Mouse (Mus musculus): Measurements from ENCODE around the gene Tmem268. TPM values are rescaled to one million over a fixed set of nuclear protein-coding genes. Genes with fewer than 3 reads are reported as not detected.

Gene Tmem268
- polyA plus RNA-seq, 1 experiment from 2014 or later = 8.1 TPM

DNA sequence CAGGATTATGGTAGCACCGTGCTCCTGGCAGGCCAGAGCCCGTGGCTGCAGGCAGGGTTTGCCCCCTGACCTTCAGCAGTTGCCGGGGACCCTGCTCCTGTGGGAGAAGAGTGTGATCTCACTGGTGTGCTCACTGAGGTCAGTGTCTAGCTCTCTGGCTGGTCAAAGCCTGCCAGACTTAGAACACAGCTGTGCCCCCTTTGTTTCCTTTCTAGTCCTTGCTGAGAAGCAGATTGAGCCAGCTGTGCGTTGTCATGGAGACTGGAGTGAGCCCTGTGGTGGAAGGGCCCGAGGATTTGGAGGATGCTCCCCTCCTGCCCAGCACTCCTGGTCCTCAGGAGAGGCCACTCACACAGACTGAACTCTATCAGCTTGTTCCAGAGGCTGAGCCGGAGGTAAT is 21.5 kb downstream of the Tmem268 start:
- no peak overlapping the region for H3K4me2 ChIP-seq (ENCODE audit: low read depth, low read length, severe bottlenecking)
- peaks cover 2% of the 10 kb centered on the region; the same call in 1 of the 2 replicates for H3K4me1 ChIP-seq (replicated peaks; ENCODE audit: control insufficient read depth, insufficient read depth, low read length)
- H3K9me3 ChIP-seq (ENCODE audit: control insufficient read depth, low read length) = no peaks in the 10 kb centered on the region
- H3K9ac ChIP-seq (ENCODE audit: low read length) = no peak overlapping the region; the same call in 1 of the 2 replicates
- no peak overlapping the region for H3K4me3 ChIP-seq (ENCODE audit: low read depth, low read length)
- WGBS = 18% methylated on average over 6 of the region's 6 CpGs
- peak; percentile 61 for DNase-seq (ENCODE audit: low spot score)
- ATAC-seq (replicated peaks; ENCODE audit: low FRiP score) = peak; percentile 88
- no peak overlapping the region for H3K27ac ChIP-seq (ENCODE audit: low read depth, low read length)
- no peaks in the 10 kb centered on the region for H3K36me3 ChIP-seq (ENCODE audit: control insufficient read depth, insufficient read depth, low read length)
- H3K27me3 ChIP-seq (ENCODE audit: control insufficient read depth, insufficient read depth, low read length) = no peaks in the 10 kb centered on the region

DNA sequence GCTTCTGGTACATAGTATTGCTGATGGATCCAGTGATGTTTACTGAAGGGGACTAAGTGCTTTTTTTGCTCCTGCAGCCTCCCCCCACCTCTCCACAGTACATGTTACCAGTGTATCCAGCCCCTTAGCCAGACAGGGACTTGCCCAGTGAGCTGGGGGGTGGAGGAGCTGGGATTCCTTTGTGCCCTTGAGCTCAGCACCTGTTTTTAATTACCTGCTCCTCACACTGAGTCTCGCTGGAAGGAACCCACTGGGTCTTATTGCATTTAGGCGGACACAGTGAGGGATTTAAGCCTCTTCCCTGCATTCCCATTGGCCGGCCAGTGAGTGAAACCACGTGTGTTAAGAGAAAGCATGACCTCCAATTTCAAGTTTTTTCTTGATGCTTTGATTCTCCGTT is 24.0 kb downstream of the Tmem268 start:
- H3K4me1 ChIP-seq (replicated peaks; ENCODE audit: control insufficient read depth, insufficient read depth, low read length) = peaks cover 2% of the 10 kb centered on the region; the same call in 1 of the 2 replicates
- H3K4me2 ChIP-seq (ENCODE audit: low read depth, low read length, severe bottlenecking) = no peak overlapping the region
- H3K27me3 ChIP-seq (ENCODE audit: control insufficient read depth, insufficient read depth, low read length) = no peaks in the 10 kb centered on the region
- no peak for ATAC-seq (replicated peaks; ENCODE audit: low FRiP score)
- 62% methylated on average over 5 of the region's 5 CpGs for WGBS
- H3K27ac ChIP-seq (ENCODE audit: low read depth, low read length) = no peak overlapping the region
- H3K9ac ChIP-seq (ENCODE audit: low read length) = no peak overlapping the region
- DNase-seq (ENCODE audit: low spot score) = peak; percentile 61
- H3K36me3 ChIP-seq (ENCODE audit: control insufficient read depth, insufficient read depth, low read length) = no peaks in the 10 kb centered on the region
- H3K9me3 ChIP-seq (ENCODE audit: control insufficient read depth, low read length) = no peaks in the 10 kb centered on the region
- H3K4me3 ChIP-seq (ENCODE audit: low read depth, low read length) = no peak overlapping the region

DNA sequence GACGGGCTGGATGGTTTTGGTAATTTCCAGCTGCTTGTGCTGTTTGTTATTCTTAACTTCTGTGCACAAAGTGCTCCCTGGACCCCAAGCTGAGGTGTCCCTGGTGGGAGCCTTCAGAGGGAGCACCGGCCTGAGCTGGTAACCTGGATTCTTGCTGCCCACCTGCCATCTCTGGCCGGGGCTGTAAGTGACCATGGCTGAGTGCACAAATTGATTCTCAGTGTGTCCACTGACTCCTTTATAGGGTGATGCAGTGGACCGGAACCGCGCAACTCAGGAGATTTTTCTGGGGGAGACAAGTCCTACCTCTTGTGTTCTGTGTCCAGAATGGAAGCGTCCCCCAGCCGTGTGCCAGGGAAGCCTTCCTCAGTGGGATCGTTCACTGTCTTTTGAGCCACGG is 26.6 kb downstream of the Tmem268 start:
- ATAC-seq (replicated peaks; ENCODE audit: low FRiP score) (no peak), DNase-seq (ENCODE audit: low spot score) (no peak)
- Histone ChIP-seq H3K9ac (ENCODE audit: low read length) (no peak overlapping the region), H3K27ac (ENCODE audit: low read depth, low read length) (no peak overlapping the region), H3K4me1 (replicated peaks; ENCODE audit: control insufficient read depth, insufficient read depth, low read length) (no peaks in the 10 kb centered on the region), H3K4me3 (ENCODE audit: low read depth, low read length) (no peak overlapping the region), H3K27me3 (ENCODE audit: control insufficient read depth, insufficient read depth, low read length) (no peaks in the 10 kb centered on the region), H3K9me3 (ENCODE audit: control insufficient read depth, low read length) (no peaks in the 10 kb centered on the region), H3K4me2 (ENCODE audit: low read depth, low read length, severe bottlenecking) (no peak overlapping the region), H3K36me3 (ENCODE audit: control insufficient read depth, insufficient read depth, low read length) (no peaks in the 10 kb centered on the region)
- 86% methylated on average over 10 of the region's 10 CpGs for WGBS

DNA sequence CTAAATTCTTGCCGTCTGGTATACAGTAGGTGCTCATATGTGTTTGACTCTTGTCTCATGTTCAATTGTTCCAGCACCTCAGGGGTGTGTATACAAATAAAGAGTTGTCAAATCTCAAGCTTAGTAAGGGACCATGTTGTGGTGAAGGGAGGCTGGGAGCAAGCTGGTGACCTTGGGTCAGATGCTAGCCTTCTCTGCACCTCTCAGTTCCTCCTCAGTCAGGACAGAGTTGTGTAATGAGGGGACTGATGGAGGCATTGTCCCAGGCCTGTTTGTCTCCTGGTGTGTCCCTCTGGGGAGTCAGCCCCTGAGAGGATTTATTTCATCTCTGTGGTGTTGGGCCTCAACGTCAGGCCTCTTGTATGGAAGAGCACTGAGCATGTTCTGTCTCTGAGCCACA is 27.7 kb downstream of the Tmem268 start:
- Histone ChIP-seq H3K9me3 (ENCODE audit: control insufficient read depth, low read length) (no peaks in the 10 kb centered on the region), H3K27me3 (ENCODE audit: control insufficient read depth, insufficient read depth, low read length) (no peaks in the 10 kb centered on the region), H3K4me1 (replicated peaks; ENCODE audit: control insufficient read depth, insufficient read depth, low read length) (no peaks in the 10 kb centered on the region), H3K27ac (ENCODE audit: low read depth, low read length) (no peak overlapping the region), H3K9ac (ENCODE audit: low read length) (no peak overlapping the region), H3K4me3 (ENCODE audit: low read depth, low read length) (no peak overlapping the region), H3K4me2 (ENCODE audit: low read depth, low read length, severe bottlenecking) (no peak overlapping the region), H3K36me3 (ENCODE audit: control insufficient read depth, insufficient read depth, low read length) (no peaks in the 10 kb centered on the region)
- ATAC-seq (replicated peaks; ENCODE audit: low FRiP score) = no peak
- no peak for DNase-seq (ENCODE audit: low spot score)
- 90% methylated on average over 2 of the region's 2 CpGs for WGBS

DNA sequence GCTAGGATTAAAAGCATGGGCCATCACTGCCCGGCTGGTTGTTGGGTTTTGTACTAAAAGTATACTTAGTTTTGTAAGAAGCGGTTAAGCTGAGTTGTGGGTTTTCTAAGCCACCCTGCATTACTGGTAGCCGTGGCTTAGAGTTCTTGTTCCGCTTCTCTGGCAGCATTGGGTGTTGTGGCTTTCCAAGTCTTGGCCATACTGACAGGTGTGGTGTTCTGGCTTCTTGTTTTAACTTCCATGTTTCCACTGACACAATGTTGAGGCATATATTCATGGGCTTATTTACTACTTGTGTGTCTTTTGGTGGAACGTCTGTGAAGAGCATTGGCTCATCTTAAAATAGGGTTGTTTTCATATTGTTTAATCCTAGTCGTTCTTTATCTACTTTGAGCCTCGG is 31.4 kb downstream of the Tmem268 start:
- H3K36me3 ChIP-seq (ENCODE audit: control insufficient read depth, insufficient read depth, low read length) = no peaks in the 10 kb centered on the region
- 88% methylated on average over 7 of the region's 7 CpGs for WGBS
- no peak overlapping the region for H3K4me2 ChIP-seq (ENCODE audit: low read depth, low read length, severe bottlenecking)
- DNase-seq (ENCODE audit: low spot score) (no peak), ATAC-seq (replicated peaks; ENCODE audit: low FRiP score) (no peak)
- no peak overlapping the region for H3K4me3 ChIP-seq (ENCODE audit: low read depth, low read length)
- H3K9me3 ChIP-seq (ENCODE audit: control insufficient read depth, low read length) = no peaks in the 10 kb centered on the region
- no peaks in the 10 kb centered on the region for H3K4me1 ChIP-seq (replicated peaks; ENCODE audit: control insufficient read depth, insufficient read depth, low read length)
- no peaks in the 10 kb centered on the region for H3K27me3 ChIP-seq (ENCODE audit: control insufficient read depth, insufficient read depth, low read length)
- H3K27ac ChIP-seq (ENCODE audit: low read depth, low read length) = no peak overlapping the region
- H3K9ac ChIP-seq (ENCODE audit: low read length) = no peak overlapping the region

DNA sequence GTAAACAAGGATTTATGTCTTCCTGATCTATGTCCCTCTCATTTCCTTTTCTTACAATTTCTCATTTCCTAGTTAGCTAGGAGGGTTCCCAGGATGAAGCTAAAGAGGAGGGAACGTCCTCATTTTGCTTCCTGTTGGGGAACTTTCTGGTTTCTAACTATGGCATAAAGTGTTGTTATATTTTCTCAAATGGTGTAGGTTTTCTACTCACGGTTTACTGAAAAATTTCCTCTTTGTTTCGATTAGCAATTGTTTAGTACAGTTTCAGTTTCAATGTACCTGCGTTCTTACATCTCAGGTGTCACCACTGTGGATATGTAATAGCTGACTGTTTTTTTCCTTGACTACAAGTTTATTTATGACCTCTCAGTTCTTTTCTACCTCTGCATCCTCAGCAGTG is 32.0 kb downstream of the Tmem268 start:
- no peak overlapping the region for H3K4me3 ChIP-seq (ENCODE audit: low read depth, low read length)
- H3K4me1 ChIP-seq (replicated peaks; ENCODE audit: control insufficient read depth, insufficient read depth, low read length) = no peaks in the 10 kb centered on the region
- no peaks in the 10 kb centered on the region for H3K36me3 ChIP-seq (ENCODE audit: control insufficient read depth, insufficient read depth, low read length)
- no peak overlapping the region for H3K9ac ChIP-seq (ENCODE audit: low read length)
- no peaks in the 10 kb centered on the region for H3K9me3 ChIP-seq (ENCODE audit: control insufficient read depth, low read length)
- no peaks in the 10 kb centered on the region for H3K27me3 ChIP-seq (ENCODE audit: control insufficient read depth, insufficient read depth, low read length)
- no peak overlapping the region for H3K27ac ChIP-seq (ENCODE audit: low read depth, low read length)
- DNase-seq (ENCODE audit: low spot score) (no peak), ATAC-seq (replicated peaks; ENCODE audit: low FRiP score) (no peak)
- H3K4me2 ChIP-seq (ENCODE audit: low read depth, low read length, severe bottlenecking) = no peak overlapping the region
- WGBS = 92% methylated on average over 4 of the region's 4 CpGs

DNA sequence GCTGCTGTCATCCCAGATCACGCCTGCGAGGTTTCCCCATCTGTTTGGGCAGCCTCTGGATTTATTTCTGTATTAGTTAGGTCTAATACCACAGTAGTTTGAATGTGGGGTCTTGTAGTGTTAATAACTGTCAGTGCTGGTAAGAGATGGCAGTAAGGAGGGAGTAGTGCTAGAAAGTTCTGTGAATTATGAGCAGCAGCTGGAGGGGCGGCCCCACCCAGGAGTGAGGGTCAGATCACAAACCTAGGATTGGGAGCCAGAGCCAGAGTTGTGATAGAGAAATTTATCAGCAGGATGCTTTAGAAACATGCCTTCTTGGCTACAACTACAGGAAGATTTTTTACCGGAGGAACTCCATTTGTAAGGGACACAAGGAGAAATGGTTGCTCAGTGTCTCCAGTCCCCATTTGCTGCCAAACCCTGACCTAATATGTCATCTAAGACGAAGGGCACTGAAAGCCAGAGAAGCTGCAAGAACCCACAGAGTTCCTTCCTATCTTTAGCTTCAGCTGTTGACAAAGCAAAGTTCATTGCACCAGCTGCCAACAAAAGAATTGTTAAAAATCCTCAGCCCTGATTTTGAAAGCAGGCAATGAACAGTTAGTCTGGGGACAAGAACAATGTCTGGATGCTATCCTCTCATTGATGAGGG is 36.0 kb downstream of the Tmem268 start:
- WGBS = 86% methylated on average over 5 of the region's 5 CpGs
- no peak for ATAC-seq (replicated peaks; ENCODE audit: low FRiP score)

DNA sequence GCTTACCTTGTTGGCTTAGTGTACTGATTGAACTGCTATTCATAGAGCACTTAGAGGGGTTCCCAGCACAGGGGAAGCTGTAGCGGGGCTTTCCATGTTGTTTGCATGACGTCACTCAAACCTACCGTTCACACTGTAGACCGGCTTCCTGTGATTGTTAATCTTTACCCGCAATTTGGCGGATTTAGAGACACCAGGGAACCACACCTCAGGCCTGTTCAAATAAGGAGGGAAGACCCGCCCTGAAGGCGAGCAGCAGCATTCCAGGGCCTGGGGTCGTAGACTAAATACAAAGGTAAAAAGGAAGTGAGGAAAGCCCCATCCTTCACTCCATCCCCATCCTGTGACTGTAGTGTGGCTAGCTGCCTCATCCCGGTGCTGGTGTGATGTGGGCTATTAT is 36.7 kb downstream of the Tmem268 start:
- DNase-seq (ENCODE audit: low spot score) (no peak), ATAC-seq (replicated peaks; ENCODE audit: low FRiP score) (no peak)
- H3K9me3 ChIP-seq (ENCODE audit: control insufficient read depth, low read length) = no peaks in the 10 kb centered on the region
- no peak overlapping the region for H3K9ac ChIP-seq (ENCODE audit: low read length)
- no peaks in the 10 kb centered on the region for H3K4me1 ChIP-seq (replicated peaks; ENCODE audit: control insufficient read depth, insufficient read depth, low read length)
- H3K27me3 ChIP-seq (ENCODE audit: control insufficient read depth, insufficient read depth, low read length) = no peaks in the 10 kb centered on the region
- 82% methylated on average over 10 of the region's 10 CpGs for WGBS
- H3K4me3 ChIP-seq (ENCODE audit: low read depth, low read length) = no peak overlapping the region
- no peak overlapping the region for H3K27ac ChIP-seq (ENCODE audit: low read depth, low read length)
- no peak overlapping the region for H3K4me2 ChIP-seq (ENCODE audit: low read depth, low read length, severe bottlenecking)
- no peaks in the 10 kb centered on the region for H3K36me3 ChIP-seq (ENCODE audit: control insufficient read depth, insufficient read depth, low read length)

More for the DNA sequence above, 36.0 kb downstream of the Tmem268 start:
- no peaks in the 10 kb centered on the region for H3K36me3 ChIP-seq (ENCODE audit: control insufficient read depth, insufficient read depth, low read length)
- no peak overlapping the region for H3K4me2 ChIP-seq (ENCODE audit: low read depth, low read length, severe bottlenecking)
- no peaks in the 10 kb centered on the region for H3K9me3 ChIP-seq (ENCODE audit: control insufficient read depth, low read length)
- no peaks in the 10 kb centered on the region for H3K4me1 ChIP-seq (replicated peaks; ENCODE audit: control insufficient read depth, insufficient read depth, low read length)
- H3K4me3 ChIP-seq (ENCODE audit: low read depth, low read length) = no peak overlapping the region
- H3K27ac ChIP-seq (ENCODE audit: low read depth, low read length) = no peak overlapping the region
- no peak overlapping the region for H3K9ac ChIP-seq (ENCODE audit: low read length)
- H3K27me3 ChIP-seq (ENCODE audit: control insufficient read depth, insufficient read depth, low read length) = no peaks in the 10 kb centered on the region
- DNase-seq (ENCODE audit: low spot score) = no peak

DNA sequence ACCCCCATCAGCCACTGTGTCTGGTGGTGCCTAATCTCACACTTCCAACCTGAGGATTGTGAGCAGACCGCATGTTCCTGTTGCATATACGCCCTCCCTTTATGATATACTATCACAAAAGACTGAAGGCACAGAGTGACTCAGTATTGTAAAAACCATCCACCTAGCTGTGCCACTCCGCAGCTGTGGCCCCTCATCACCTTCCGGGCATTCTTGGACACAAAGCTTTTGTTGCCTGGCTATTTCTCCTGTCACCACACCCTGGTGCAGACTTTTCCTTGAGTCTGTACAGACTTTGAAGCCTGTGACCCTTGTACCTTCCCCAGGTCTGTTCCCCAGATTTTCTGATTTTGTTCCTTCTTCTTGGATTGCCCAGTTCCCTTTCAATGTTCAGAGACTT is 37.4 kb downstream of the Tmem268 start:
- Histone ChIP-seq H3K36me3 (ENCODE audit: control insufficient read depth, insufficient read depth, low read length) (no peaks in the 10 kb centered on the region), H3K4me2 (ENCODE audit: low read depth, low read length, severe bottlenecking) (no peak overlapping the region), H3K4me3 (ENCODE audit: low read depth, low read length) (no peak overlapping the region), H3K9ac (ENCODE audit: low read length) (no peak overlapping the region), H3K27me3 (ENCODE audit: control insufficient read depth, insufficient read depth, low read length) (no peaks in the 10 kb centered on the region), H3K4me1 (replicated peaks; ENCODE audit: control insufficient read depth, insufficient read depth, low read length) (no peaks in the 10 kb centered on the region), H3K9me3 (ENCODE audit: control insufficient read depth, low read length) (no peaks in the 10 kb centered on the region), H3K27ac (ENCODE audit: low read depth, low read length) (no peak overlapping the region)
- ATAC-seq (replicated peaks; ENCODE audit: low FRiP score) (no peak), DNase-seq (ENCODE audit: low spot score) (no peak)
- 96% methylated on average over 4 of the region's 4 CpGs for WGBS

Data from forebrain, embryonic 11.5 days (tissue).